Mouse (Mus musculus): ENCODE measurements at regions not wholly inside any gene's neighbourhood (a gene's known extent, or its start where the extent isn't known, plus 50 kb on each side); places are given as distances from the start of the nearest gene placed in this dataset.

DNA sequence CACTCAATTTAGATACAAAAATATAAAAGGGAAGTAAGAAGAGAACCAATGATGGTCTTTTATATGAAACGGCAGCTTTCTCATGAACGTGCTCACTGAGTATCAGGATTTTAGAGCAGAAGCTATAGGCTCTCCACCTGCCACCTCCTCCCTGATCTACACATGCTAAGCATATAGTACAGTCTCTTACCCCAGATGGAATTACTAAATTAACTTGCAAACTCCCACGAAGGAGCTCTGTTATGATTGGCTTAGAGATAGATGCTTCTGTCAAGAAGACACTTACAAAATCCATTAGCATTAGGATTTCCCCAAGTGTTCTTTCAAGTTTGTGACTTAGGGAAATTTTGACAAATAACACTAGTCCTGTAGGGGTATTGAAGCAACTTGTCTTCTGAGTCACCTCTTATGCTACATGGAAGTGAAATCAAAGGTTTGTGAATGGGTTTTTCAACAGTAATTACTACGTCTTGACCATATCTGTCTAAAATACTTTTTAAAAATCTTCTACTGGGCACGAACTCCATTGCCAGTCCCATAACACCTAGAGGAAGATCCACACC is 60.6 kb downstream of the Crygs start:
- ATAC-seq (ENCODE audit: insufficient number of reproducible peaks, low FRiP score, low TSS enrichment), result no peak

- no peak; the same call in 1 of the 2 replicates for ATAC-seq (ENCODE audit: insufficient number of reproducible peaks, low FRiP score, low TSS enrichment)
Observed at GRCm38 (mm10) chr16:22744121-22744855, 67.1 kb downstream of the Crygs start.

DNA sequence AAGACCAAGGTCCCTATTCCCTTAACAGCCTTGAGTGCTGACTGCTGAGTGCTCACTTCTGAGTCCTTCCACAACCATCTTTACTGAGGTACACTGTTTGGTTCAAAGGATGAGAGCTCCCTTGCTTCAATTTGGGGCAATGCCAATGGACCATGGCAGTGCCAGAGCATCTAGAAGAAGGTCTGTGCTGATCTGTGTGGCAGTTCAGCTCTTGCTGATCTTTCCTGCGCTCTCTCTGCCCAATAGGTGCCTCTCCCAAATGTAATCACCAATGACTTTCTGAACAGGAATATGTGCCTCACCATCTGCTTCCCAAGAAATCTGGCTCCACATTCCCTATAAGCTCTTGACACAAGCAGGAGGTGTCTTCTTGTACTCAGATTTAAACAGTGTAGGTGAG is 67.9 kb downstream of the Crygs start:
- peak; percentile 65; the same call in 1 of the 2 replicates for ATAC-seq (ENCODE audit: insufficient number of reproducible peaks, low FRiP score, low TSS enrichment)

- no peak for ATAC-seq (ENCODE audit: insufficient number of reproducible peaks, low FRiP score, low TSS enrichment)
Observed at GRCm38 (mm10) chr16:22741496-22741895, 69.9 kb downstream of the Crygs start.

- ATAC-seq (ENCODE audit: insufficient number of reproducible peaks, low FRiP score, low TSS enrichment), result no peak
Observed at GRCm38 (mm10) chr16:22734529-22735022, 76.8 kb downstream of the Crygs start.

GRCm38 (mm10) chr16:22733772-22734528 is 76.9 kb upstream of the Dgkg start:
- no peak for ATAC-seq (ENCODE audit: insufficient number of reproducible peaks, low FRiP score, low TSS enrichment)

DNA sequence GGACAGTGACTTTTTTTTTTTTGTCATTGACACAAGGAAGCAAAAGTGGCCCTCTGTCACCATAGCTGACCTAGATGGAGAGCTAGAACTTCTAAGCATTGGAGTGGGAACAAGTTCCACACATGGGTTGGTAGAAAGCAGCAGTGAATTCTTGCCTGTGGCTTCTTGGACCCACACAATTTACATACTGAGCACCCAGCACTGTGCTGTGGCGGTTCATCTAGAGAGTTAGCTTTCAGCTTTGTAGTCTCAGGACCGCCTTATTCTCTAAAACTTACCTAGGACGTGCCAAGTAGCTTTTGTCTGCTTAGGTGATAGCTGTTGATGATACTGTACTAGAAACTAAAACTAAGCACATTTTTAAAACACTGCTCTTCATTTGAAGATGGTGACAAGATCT is 72.1 kb upstream of the Dgkg start:
- no peak for ATAC-seq (ENCODE audit: insufficient number of reproducible peaks, low FRiP score, low TSS enrichment)

DNA sequence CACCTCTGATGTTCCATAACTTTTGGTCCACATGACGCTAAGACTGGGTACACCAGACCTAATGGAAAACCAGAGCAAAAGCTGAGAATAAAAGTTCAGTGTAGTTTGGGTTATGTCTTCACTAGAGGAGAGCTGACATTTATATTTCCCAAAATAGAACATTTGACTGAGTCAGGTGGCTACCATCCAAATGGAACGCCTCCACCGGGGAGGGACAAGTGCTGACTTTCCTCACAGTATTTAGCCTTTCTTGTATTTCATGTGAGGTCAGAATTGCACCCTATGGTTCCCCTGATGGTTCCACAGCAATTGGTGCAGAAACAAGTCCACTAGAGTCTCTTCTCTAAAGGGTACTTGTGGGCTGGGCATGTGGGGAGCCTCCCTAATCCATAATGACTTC is 68.2 kb upstream of the Dgkg start:
- no peak for ATAC-seq (ENCODE audit: insufficient number of reproducible peaks, low FRiP score, low TSS enrichment)

DNA sequence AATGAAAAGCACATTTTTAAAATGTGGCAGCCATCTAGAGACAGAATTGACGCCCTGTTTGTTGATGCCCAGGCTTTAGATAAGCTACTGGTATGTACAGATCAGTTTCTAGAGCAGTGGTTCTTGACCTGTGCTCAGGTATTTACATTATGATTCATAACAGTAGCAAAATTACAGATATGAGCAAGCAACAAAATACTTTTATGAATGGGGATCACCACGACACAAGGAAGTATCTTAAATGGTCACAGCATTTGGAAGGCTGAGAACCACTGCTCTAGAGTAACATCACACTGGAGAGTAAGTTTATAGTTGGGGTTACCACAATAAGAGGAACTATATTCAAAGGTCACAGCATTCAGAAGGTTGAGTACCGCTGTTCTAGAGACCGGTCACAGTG is 66.3 kb upstream of the Dgkg start:
- ATAC-seq (ENCODE audit: insufficient number of reproducible peaks, low FRiP score, low TSS enrichment), result no peak

DNA sequence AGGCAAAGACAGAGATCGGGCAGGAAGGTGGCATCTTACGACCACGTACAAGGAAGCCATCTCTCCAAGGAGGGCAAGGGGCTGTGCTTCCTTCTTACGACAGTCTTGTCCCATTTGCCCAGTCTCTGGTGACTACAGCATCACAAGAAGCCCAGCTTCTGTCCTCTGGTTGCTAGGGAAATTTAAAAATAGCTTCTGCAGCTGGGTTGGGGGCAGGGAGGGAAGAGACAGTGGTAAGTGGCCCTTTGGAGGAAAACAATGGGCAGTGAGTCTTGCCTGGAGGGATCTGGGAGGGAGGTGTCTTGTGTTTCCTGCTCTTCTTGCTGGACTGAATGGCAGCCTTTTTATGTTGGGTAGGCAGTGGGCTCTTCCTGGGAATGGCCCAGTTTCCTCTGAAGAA is 62.8 kb upstream of the Dgkg start:
- ATAC-seq (ENCODE audit: insufficient number of reproducible peaks, low FRiP score, low TSS enrichment), result no peak

GRCm38 (mm10) chr16:22719304-22719703 is 62.3 kb upstream of the Dgkg start:
- no peak for ATAC-seq (ENCODE audit: insufficient number of reproducible peaks, low FRiP score, low TSS enrichment)

DNA sequence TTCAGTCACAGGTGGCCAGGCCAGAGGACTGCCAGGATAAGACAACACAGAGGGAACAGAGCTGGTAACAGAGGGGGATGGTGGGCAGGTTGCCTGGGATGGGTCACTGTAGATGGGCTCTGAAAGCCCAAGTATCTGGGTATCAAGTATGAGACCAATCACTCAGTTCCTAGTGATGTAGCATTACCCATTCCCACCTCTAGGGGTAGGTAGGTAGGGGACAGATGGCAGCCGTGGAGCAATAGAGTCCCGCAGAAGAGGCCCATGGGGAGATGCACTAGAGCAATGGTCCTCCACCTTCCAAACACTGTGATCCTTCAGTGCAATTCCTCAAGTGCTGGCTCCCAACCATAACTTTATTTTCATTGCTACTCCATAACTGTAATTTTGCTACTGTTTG is 60.4 kb upstream of the Dgkg start:
- ATAC-seq (ENCODE audit: insufficient number of reproducible peaks, low FRiP score, low TSS enrichment), result 0 out of 2 replicates have a peak, but pooled peaks have one; percentile 36

- ATAC-seq (ENCODE audit: insufficient number of reproducible peaks, low FRiP score, low TSS enrichment), result no peak
Observed at GRCm38 (mm10) chr16:22716306-22716830, 59.3 kb upstream of the Dgkg start.

- ATAC-seq (ENCODE audit: insufficient number of reproducible peaks, low FRiP score, low TSS enrichment), result no peak
Observed at GRCm38 (mm10) chr16:22714315-22714714, 57.3 kb upstream of the Dgkg start.

DNA sequence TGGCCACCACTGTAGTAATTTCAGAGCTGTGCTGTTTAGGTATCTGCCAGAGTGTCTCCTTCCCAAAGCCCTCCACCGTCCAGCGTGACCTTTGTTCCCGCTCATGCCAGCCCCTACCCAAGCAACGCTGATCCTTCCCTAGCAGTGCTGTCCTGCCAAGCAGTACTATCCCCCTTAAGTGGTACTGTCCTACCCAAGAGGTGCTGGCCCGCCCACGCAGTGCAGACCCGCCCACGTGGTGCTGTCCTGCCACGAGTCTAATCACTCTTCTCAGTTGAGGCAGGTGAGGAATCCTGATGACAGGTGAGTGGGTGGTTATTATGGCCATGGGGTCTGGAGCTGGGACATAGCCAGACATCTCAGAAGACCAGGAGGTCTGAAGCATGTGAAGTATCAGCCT is 51.7 kb upstream of the Dgkg start:
- ATAC-seq (ENCODE audit: insufficient number of reproducible peaks, low FRiP score, low TSS enrichment), result no peak
